Mouse (Mus musculus) left cerebral cortex, adult 11 months (tissue): ENCODE results near the gene Alkbh6.

Experiments used
- DNase-seq: peaks from one replicate; pipeline ENCODE4 v3.0.0; 2022; ENCODE audit warnings: low spot score

The Alkbh6 gene

DNA sequence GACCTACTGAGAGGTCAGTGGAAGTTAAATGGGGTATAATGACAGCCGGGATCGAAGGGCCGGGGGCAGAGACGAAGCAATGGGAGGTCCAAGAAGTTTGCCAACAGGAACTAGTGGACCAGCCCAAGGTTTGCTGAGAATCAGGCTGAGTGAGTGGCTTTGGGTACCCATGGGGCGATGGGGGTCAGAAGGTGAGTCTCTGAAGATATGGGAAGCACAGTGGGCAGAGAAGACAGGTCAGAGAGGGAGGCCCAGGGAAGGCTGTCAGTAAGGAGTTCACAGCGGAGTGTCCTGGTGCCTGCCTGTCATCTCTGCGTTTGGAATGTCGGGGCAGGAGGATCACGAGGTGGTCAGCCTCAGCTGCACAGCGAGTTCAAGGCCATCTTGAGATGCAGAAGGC, 19.9 kb downstream of the Alkbh6 start:
- DNase-seq: no peak

GRCm38 (mm10) chr7:30331887-30332286, 23.4 kb downstream of the Alkbh6 start:
- peak; percentile 95 for DNase-seq

DNA sequence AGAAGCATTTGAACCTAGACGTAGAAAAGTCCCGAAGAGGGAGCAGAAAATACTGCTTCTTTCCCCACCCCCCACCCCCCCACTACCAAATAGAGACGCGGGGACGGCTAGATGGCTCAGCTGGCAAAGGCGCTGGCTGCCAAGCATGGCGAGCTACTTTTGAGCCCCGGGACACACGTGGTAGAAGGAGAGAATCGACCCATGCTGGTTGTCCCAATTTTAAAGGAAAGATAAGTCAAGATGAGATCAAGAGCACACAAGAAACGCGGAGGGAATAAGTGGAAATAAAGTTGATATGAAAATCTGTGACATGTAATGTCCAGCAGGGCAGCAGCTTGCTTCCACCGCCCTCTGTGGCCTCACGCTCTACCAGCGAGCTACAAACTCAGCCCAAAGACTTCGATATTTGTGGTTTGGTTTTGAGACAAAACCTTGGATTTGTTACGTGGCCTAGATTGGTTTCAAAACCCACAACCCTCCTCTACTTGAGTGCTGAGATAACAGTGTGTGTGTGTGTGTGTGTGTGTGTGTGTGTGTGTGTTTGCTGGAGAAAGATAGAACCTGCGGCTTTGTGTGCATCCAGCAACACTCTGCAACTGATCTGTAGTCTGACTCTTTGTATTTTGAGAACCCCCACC, 24.2 kb downstream of the Alkbh6 start:
- no peak for DNase-seq

DNA sequence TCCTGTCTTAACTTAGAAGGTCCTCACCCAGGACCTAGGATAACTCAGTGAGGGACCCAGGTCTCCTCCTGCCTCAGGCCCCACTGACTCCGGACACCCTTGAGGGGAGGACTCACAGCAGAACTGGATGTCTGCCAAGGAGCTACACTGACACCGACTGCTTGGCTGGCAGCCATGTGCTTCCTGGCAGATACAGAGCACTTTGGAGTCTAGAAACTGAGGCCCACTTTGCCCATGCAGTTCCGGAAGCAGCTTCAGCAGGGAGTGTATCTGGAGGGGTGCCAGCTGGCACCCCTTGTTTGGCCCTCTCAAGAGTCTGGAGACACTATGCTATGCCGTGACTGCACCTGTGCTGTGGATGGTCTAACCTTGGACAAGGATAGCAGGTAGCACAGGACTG, 24.9 kb downstream of the Alkbh6 start:
- DNase-seq: no peak

DNA sequence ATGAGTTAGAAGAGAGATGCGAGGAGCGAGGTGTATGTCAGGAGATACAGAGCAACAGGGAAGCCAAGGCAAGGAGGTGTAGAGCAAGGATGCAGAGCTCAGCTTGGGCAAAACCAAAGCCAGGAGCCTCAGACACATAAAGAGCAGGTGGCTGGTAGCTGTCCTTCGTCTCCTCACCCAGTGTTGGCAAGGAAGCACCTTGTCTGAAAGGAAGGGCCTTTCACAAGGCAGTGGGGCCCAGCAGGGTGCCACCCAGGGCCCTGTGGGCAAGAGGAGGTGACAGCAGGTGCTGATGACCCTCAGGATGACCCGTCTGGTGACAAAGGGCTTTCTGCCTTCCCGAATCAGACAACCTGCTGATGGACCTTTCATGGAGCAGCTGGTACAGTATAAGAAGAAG, 26.0 kb downstream of the Alkbh6 start:
- DNase-seq: no peak

- no peak for DNase-seq
Observed at GRCm38 (mm10) chr7:30335688-30336087, 27.2 kb downstream of the Alkbh6 start.

GRCm38 (mm10) chr7:30336384-30336783, 27.9 kb downstream of the Alkbh6 start:
- peak; percentile 78 for DNase-seq

GRCm38 (mm10) chr7:30339432-30340109, 31.1 kb downstream of the Alkbh6 start:
- DNase-seq: no peak

GRCm38 (mm10) chr7:30346635-30347379, 38.3 kb downstream of the Alkbh6 start:
- no peak for DNase-seq

GRCm38 (mm10) chr7:30347828-30348227, 39.3 kb downstream of the Alkbh6 start:
- DNase-seq: peak; percentile 77

GRCm38 (mm10) chr7:30353279-30353822, 44.8 kb downstream of the Alkbh6 start:
- no peak for DNase-seq

DNA sequence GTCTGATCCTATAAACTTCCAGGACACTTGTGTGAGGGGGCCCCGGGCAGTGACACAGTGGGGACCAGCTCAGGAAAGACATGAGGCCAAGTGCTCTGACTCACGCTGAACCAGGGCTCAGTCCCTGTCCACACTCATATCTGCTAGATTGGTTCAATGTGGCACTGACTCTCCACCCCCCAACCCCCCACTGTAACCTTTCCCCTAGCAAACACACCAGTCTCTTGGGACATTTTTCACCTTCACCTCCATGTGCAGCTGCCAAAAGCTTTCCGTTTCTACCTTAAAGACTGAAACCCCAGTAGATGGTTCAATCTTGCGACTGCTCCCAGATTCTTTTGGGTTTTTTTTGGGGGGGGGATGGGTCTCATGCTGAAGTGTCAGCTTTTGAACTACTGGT, 45.5 kb downstream of the Alkbh6 start:
- no peak for DNase-seq

- no peak for DNase-seq
Observed at GRCm38 (mm10) chr7:30358378-30359186, 50.1 kb downstream of the Alkbh6 start.

GRCm38 (mm10) chr7:30359276-30359865, 50.9 kb downstream of the Alkbh6 start:
- DNase-seq: no peak

DNA sequence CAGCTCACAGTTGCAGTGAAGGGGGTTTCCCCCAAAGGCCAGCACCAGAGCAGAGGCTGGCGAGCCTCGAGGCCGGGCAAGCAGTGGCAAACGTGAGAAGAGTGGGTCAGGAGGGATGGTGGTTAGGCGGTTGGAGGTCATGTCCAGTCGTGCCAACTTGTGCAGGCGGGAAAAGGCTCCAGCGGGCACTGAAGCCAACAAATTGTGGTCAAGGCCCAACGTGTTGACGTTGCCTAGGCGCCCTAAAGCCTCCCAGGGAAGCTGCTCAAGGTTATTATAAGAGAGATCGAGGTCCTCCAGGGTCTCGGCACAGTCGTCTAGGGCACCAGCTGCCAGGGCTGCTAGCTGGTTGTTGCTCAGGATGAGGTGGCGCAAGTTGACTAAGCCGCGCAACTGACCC, 51.5 kb downstream of the Alkbh6 start:
- DNase-seq: no peak

DNA sequence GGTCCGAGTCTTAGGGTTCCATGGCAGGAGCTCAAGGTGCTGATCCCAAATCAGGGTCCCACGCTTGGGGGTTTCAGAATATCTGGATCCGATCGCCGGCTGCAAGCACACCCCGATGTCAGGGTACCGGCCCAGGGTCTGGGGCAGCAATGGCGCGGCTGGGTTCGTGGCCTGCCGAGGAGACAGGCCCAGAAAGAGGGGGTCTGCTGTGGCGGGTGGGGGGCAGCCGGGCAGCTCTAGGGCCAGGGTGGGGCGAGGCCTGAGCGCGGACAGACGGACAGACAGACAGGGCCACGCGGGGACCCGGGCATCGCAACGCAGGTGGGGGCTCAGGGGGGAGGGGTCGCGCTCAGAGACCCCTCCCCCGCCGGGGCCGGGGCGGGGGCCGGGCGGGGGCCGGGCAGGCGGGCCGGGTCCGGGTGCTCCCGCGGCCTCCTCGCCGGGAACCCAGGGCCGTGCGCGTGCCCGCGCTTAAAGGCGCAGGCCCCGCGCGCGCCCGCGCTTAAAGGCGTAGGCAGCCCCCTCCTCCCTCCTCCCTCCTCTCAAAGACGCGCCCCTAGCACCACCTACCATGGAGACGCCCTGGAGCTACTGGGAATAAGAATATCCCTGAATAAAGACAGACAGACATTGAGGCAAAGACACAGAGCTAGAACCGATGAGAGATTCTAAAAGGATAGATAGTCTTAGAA, 54.3 kb downstream of the Alkbh6 start, which contains the start of gene Lrfn3:
Gene Lrfn3, minus strand, starts transcription at position 121 of the 692 bp plus-strand sequence.
- DNase-seq: peak; percentile 59

- DNase-seq: no peak
Observed at GRCm38 (mm10) chr7:30363344-30363738, 54.8 kb downstream of the Alkbh6 start.
